25 mouse cellular contexts compared by ENCODE assay signal in the genomic region with DNA sequence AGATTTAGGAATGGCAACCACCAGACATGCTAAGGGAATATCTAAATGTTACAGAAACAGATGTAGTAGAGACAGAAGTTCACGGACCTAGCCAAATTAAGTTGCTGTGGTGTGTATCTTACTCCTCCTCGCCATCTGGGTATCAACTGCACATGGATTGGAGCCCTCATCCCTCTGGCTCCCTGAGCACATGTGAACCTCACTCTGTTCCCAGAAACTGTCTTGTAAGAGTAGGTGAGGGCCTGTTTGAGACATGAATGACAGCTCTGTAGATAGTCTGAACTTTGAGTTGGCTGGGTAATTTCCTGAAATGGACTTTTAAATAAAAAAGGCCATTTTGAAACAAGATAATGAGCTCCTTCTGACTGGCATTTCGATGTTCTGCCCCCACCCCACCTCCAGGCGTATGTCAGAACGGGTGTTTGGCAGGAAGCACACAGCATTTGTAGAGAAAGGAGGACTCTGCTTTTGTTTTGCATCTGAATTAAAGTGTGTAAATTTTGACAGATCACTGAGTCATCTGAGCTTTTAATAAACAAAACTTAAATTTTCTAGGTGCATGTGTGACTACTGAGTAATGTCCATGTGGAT.
A peak's percentile ranks its signal among the peaks of the same experiment; 100 is the strongest.
DNase-seq lines count a peak whose midpoint lies in the region; ATAC-seq lines count a peak whose summit lies in the region.
"Had no signal": no experiment of that assay in that cellular context is flagged by ENCODE, and none has a peak within 500 bp of the region (broad histone marks: within the 10 kb centered on the region; RNA-seq: fewer than 3 reads in every experiment).

No protein-coding gene starts in this region.

- H3K27me3 ChIP-seq in hindbrain, embryonic 11.5 days (ENCODE audit: control insufficient read depth, insufficient read depth, low read length), result no peaks in the 10 kb centered on the region
- H3K27me3 ChIP-seq: CH12.LX; forebrain, embryonic 12.5 days; heart, embryonic 12.5 days; intestine, embryonic 15.5 days; kidney, embryonic 15.5 days; limb, embryonic 13.5 days; lung, embryonic 15.5 days; neural tube, embryonic 12.5 days had no signal

- H3K4me3 ChIP-seq in hindbrain, embryonic 11.5 days (ENCODE audit: low read depth, low read length), result no peak overlapping the region
- H3K4me3 ChIP-seq: embryonic facial prominence, embryonic 10.5 days; forebrain, embryonic 12.5 days; heart, embryonic 12.5 days; intestine, embryonic 15.5 days; kidney, embryonic 15.5 days; limb, embryonic 13.5 days; lung, embryonic 15.5 days; neural tube, embryonic 12.5 days had no signal

- no peaks in the 10 kb centered on the region for H3K9me3 ChIP-seq in hindbrain, embryonic 11.5 days (ENCODE audit: control insufficient read depth, low read length)
- H3K9me3 ChIP-seq: embryonic facial prominence, embryonic 10.5 days; forebrain, embryonic 12.5 days; heart, embryonic 12.5 days; intestine, embryonic 15.5 days; kidney, embryonic 15.5 days; limb, embryonic 13.5 days; lung, embryonic 15.5 days; neural tube, embryonic 12.5 days had no signal

- WGBS in hindbrain, embryonic 11.5 days, result 77% methylated on average over 5 of the region's 5 CpGs

- no peak for ATAC-seq in hindbrain, embryonic 11.5 days (ENCODE audit: low FRiP score)
- ATAC-seq: intestine, embryonic 15.5 days had no signal

- peak; percentile 34 to 59 for DNase-seq in left cerebral cortex, adult 18-20 months (ENCODE audit: low spot score in 2 of 2)
- no peak for DNase-seq in left cerebral cortex, postnatal 4 days
- DNase-seq in frontal cortex, postnatal 36 days (ENCODE audit: low spot score in 2 of 2), result peak; percentile 39 to 66
- DNase-seq in layer of hippocampus, postnatal 14 days (ENCODE audit: low spot score in 2 of 2), result peak; percentile 39 to 69
- DNase-seq in right cerebral cortex, postnatal 25 days, result peak; percentile 36
- DNase-seq in adrenal gland, postnatal 10 days, result no peak
- no peak for DNase-seq in spleen, postnatal 4 days (ENCODE audit: low spot score in 2 of 2)
- no peak for DNase-seq in hindbrain, embryonic 11.5 days (ENCODE audit: low spot score)
- DNase-seq: adrenal gland, postnatal 25 days; cerebellum, adult 18-20 months; heart, postnatal 14 days; lung, postnatal 4 days; thymus, postnatal 25 days had no signal

- H3K36me3 ChIP-seq in hindbrain, embryonic 11.5 days (ENCODE audit: control insufficient read depth, insufficient read depth, low read length), result no peaks in the 10 kb centered on the region
- H3K36me3 ChIP-seq: embryonic facial prominence, embryonic 10.5 days; forebrain, embryonic 12.5 days; heart, embryonic 12.5 days; intestine, embryonic 15.5 days; kidney, embryonic 15.5 days; limb, embryonic 13.5 days; lung, embryonic 15.5 days; neural tube, embryonic 12.5 days had no signal

- H3K4me1 ChIP-seq in hindbrain, embryonic 11.5 days (replicated peaks; ENCODE audit: control insufficient read depth, insufficient read depth, low read length), result no peaks in the 10 kb centered on the region
- H3K4me1 ChIP-seq: embryonic facial prominence, embryonic 10.5 days; forebrain, embryonic 12.5 days; heart, embryonic 12.5 days; intestine, embryonic 15.5 days; kidney, embryonic 15.5 days; limb, embryonic 13.5 days; lung, embryonic 15.5 days; neural tube, embryonic 12.5 days had no signal

- no peak overlapping the region for H3K9ac ChIP-seq in hindbrain, embryonic 11.5 days (ENCODE audit: low read depth, low read length)
- H3K9ac ChIP-seq: forebrain, embryonic 12.5 days; heart, embryonic 12.5 days; hindbrain, embryonic 14.5 days; intestine, embryonic 15.5 days; kidney, embryonic 15.5 days; limb, embryonic 13.5 days; liver, embryonic 14.5 days; lung, embryonic 15.5 days; neural tube, embryonic 12.5 days had no signal

- intact Hi-C loops in left cerebral cortex, postnatal 4 days (cut with DNase I), result no loop called here

- no peak overlapping the region for H3K4me2 ChIP-seq in hindbrain, embryonic 11.5 days (replicated peaks; ENCODE audit: low read depth, low read length)
- H3K4me2 ChIP-seq: forebrain, embryonic 12.5 days; heart, embryonic 12.5 days; hindbrain, embryonic 14.5 days; intestine, embryonic 15.5 days; kidney, embryonic 15.5 days; limb, embryonic 13.5 days; lung, embryonic 15.5 days; midbrain, embryonic 11.5 days; neural tube, embryonic 12.5 days had no signal

- H3K27ac ChIP-seq in hindbrain, embryonic 11.5 days (ENCODE audit: low read depth, low read length), result no peak overlapping the region
- H3K27ac ChIP-seq: embryonic facial prominence, embryonic 10.5 days; forebrain, embryonic 12.5 days; hindbrain, embryonic 14.5 days; intestine, embryonic 15.5 days; kidney, embryonic 15.5 days; limb, embryonic 13.5 days; liver, embryonic 14.5 days; lung, embryonic 15.5 days; neural tube, embryonic 12.5 days had no signal

Comparison
In these comparisons a context has a peak if more than half of its experiments do, and no peak if none do; other contexts are left out.
1. DNase-seq: peak in left cerebral cortex, adult 18-20 months (2 of 2), frontal cortex, postnatal 36 days (2 of 2), layer of hippocampus, postnatal 14 days (2 of 2) and right cerebral cortex, postnatal 25 days (single experiment); none in left cerebral cortex, postnatal 4 days (single experiment), adrenal gland, postnatal 10 days (single experiment), spleen, postnatal 4 days (0 of 2) and hindbrain, embryonic 11.5 days (single experiment).